Mouse (Mus musculus) ES-Bruce4 (cell line): ENCODE data around the gene Hspa12a. TPM values are rescaled to one million over a fixed set of nuclear protein-coding genes. Genes with fewer than 3 reads are reported as not detected.
A peak's percentile ranks its signal among the peaks of the same experiment; 100 is the strongest.

Experiments
- H3K27ac ChIP-seq: 2 replicates; pipeline ENCODE4 v1.5.1; 2012; ENCODE audit warnings: low read length, inconsistent platforms; ENCODE audit not compliant: insufficient read depth
- H3K27me3 ChIP-seq: 2 replicates; pipeline ENCODE4 v1.6.1; 2012; ENCODE audit warnings: mild to moderate bottlenecking, low read length, inconsistent platforms; ENCODE audit not compliant: control insufficient read depth, poor library complexity, insufficient read depth, severe bottlenecking
- H3K36me3 ChIP-seq: 2 replicates; pipeline ENCODE4 v1.6.1; 2012; ENCODE audit warnings: inconsistent platforms, mild to moderate bottlenecking, low read length, moderate library complexity; ENCODE audit not compliant: control insufficient read depth, poor library complexity, insufficient read depth, severe bottlenecking
- H3K4me1 ChIP-seq: one replicate; pipeline ENCODE4 v1.8.1; 2011; ENCODE audit warnings: low read length; ENCODE audit not compliant: control insufficient read depth, insufficient read depth
- H3K4me3 ChIP-seq: 2 replicates; pipeline ENCODE4 v1.5.1; 2011; ENCODE audit warnings: low read depth, mild to moderate bottlenecking, low read length
- H3K9ac ChIP-seq: 2 replicates; pipeline ENCODE4 v1.6.1; 2012; ENCODE audit warnings: low read depth, mild to moderate bottlenecking, inconsistent platforms; ENCODE audit not compliant: poor library complexity, severe bottlenecking
- H3K9me3 ChIP-seq: replicated peaks from 2 replicates; pipeline ENCODE4 v1.6.1; 2012; ENCODE audit warnings: mild to moderate bottlenecking, low read length, inconsistent platforms; ENCODE audit not compliant: control insufficient read depth, poor library complexity, insufficient read depth, severe bottlenecking
- CTCF ChIP-seq: IDR thresholded peaks from one replicate; pipeline ENCODE4 v1.8.1; 2011; ENCODE audit warnings: low read depth, low read length
- EP300 ChIP-seq: IDR thresholded peaks from 2 replicates; pipeline ENCODE4 v1.6.1; 2011; ENCODE audit warnings: low read depth, low read length; ENCODE audit not compliant: insufficient read depth
- POLR2A ChIP-seq: IDR thresholded peaks from one replicate; pipeline ENCODE4 v1.8.1; 2011; ENCODE audit warnings: low read length; ENCODE audit not compliant: insufficient read depth
- polyA plus RNA-seq: library from polyadenylated mRNA; stranded (reverse); fragments of >200 nt; gene quantifications from 2 replicates; pipeline ENCODE4 v1.2.4, GENCODE M21; 2011; ENCODE audit warnings: low read depth; ENCODE audit not compliant: missing spikeins, insufficient read depth, insufficient read length

Hspa12a gene
- polyA plus RNA-seq, 1 experiment = 6.8 TPM

DNA sequence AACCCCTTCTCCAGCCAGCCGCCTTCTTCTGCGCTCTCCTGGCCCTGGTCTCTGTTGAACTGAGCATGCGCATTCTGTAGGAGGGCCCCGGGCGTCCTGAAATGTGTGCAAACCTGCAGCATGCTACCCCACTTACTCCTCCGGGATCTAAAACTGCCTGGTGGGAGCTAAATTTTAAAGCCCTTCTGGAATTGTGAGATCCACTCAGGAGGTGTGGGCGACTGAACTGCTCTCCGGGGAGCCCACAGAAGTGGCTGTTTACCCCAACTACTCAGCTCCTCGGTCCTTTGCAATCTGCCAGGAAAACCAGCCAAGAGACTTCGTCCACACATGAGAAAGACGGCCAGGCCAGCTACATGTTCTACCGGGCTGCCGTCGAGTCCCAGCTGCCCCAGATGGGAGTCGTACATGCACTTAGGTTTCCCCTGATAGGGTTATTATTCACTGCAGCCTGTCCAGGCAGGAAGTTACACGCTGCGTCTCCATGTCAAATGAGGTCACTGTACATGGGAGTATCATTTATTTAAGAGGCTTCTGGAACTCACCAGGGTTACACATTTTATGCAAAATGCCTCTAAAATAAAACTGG lies 126.9 kb downstream of the Hspa12a start:
- no peaks in the 10 kb centered on the region for H3K27me3 ChIP-seq
- H3K36me3 ChIP-seq = no peaks in the 10 kb centered on the region
- H3K4me1 ChIP-seq = no peaks in the 10 kb centered on the region
- no peak overlapping the region for H3K4me3 ChIP-seq
- H3K27ac ChIP-seq = no peak overlapping the region
- TF ChIP-seq EP300 (no peak), CTCF (no peak), POLR2A (no peak)
- H3K9ac ChIP-seq = no peak overlapping the region
- no peaks in the 10 kb centered on the region for H3K9me3 ChIP-seq

DNA sequence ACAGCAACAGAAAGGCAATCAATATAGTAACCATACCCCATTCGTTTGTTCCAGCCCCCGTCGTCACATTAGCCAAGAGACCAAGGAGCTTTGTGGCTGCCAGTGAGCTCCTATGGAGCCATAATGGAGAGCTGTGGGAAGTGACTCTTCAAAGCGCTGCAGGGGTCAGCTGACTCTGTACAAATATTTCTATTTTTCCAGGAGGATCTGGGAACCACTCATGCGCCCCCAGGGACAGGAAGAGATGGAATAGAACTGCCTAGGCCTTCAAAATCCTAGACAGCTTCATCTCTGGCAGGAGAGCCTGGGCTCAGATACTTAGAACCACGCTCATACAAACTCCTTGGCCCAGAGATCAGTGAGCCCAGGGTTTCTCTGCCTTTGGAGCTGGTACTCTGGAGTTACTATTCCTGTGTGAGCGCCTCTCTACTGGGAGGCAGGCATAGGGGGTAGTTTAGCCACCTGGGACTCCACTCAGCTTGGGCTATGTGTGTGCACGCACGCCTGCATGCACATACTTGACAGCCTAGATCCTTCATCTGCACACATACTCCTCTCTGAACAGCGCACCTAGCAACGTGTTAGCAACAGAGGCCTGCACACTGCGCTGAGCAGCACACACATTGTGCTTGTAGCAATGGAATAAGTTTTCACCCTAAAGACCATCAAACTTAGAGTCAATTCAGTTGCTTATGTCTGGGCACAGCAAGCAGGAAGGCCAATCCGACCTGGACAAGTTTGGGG lies 128.1 kb downstream of the Hspa12a start:
- H3K4me3 ChIP-seq = no peak overlapping the region
- H3K9ac ChIP-seq = no peak overlapping the region
- H3K27ac ChIP-seq = no peak overlapping the region
- TF ChIP-seq POLR2A = no peak
- TF ChIP-seq EP300 = no peak
- no peak for TF ChIP-seq CTCF
- no peaks in the 10 kb centered on the region for H3K27me3 ChIP-seq
- no peaks in the 10 kb centered on the region for H3K36me3 ChIP-seq
- H3K9me3 ChIP-seq = no peaks in the 10 kb centered on the region
- no peaks in the 10 kb centered on the region for H3K4me1 ChIP-seq

DNA sequence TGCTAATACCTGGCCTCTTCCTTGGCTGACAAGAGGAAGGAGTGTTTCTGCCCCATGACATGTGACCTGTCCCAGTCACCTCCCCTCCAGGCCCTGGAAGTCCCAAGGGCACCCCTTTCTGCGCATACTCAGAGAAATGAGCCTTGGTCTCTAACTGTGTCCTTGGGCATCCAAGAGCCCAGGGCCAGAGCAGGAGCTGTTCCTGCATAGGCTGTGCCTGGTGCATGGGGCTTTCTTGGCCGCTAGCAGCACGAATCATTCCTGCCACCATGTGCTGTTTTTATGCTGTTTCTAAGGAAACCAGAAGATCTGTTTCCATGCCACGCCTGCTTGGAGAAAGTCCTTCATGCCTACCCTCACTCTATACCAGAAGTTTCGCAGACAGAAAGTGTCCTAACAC lies 132.9 kb downstream of the Hspa12a start:
- H3K27ac ChIP-seq = no peak overlapping the region
- TF ChIP-seq POLR2A (no peak), EP300 (no peak), CTCF (no peak)
- H3K4me3 ChIP-seq = no peak overlapping the region
- H3K9me3 ChIP-seq = no peaks in the 10 kb centered on the region
- no peaks in the 10 kb centered on the region for H3K4me1 ChIP-seq
- H3K27me3 ChIP-seq = no peaks in the 10 kb centered on the region
- no peak overlapping the region for H3K9ac ChIP-seq
- H3K36me3 ChIP-seq = no peaks in the 10 kb centered on the region

DNA sequence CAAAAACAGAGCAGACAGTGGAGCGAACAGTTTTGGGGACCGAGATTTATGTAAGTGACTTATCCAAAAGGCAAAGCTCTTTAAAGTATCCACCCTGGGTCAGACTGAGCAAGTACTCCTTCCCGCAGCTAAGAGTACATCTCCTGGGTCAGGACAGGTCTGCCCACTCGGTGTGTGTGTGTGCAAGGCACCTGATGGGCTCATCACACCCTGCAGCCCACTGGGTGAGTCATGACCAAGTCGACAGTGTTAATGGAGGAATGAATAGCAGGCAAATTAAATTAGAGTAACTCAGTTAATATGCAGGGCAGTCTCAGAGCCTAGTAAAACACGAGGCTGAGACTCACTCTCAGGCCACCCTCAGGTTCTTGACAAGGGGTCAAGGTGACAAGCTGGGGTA lies 134.6 kb downstream of the Hspa12a start:
- H3K4me1 ChIP-seq = no peaks in the 10 kb centered on the region
- no peaks in the 10 kb centered on the region for H3K27me3 ChIP-seq
- no peak overlapping the region for H3K4me3 ChIP-seq
- no peaks in the 10 kb centered on the region for H3K36me3 ChIP-seq
- H3K9ac ChIP-seq = no peak overlapping the region
- no peak overlapping the region for H3K27ac ChIP-seq
- no peak for TF ChIP-seq CTCF
- no peak for TF ChIP-seq POLR2A
- TF ChIP-seq EP300 = no peak
- no peaks in the 10 kb centered on the region for H3K9me3 ChIP-seq

DNA sequence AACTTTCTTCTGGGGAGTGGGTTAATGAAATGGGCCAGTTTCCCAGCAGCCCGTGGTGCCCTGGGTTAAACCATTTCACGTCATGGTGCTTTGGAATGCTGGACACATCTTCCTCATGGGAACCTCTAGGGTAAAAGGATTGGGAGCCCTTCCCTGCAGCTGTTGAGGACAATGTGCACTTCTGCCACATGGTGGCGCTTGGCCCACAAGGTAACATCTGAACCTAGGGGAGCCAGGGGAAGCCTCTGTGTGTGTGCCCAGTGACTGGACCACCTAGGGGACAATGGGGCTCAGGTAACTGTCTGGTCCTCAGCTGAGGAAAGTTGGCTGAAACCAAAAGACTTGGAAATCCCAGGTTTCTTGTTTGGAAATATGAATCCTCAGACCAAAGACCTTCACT lies 137.1 kb downstream of the Hspa12a start:
- peak; percentile 81 for TF ChIP-seq CTCF
- TF ChIP-seq POLR2A = no peak
- no peaks in the 10 kb centered on the region for H3K36me3 ChIP-seq
- H3K9me3 ChIP-seq = no peaks in the 10 kb centered on the region
- no peaks in the 10 kb centered on the region for H3K4me1 ChIP-seq
- no peak overlapping the region for H3K4me3 ChIP-seq
- H3K27me3 ChIP-seq = no peaks in the 10 kb centered on the region
- H3K27ac ChIP-seq = no peak overlapping the region
- no peak overlapping the region for H3K9ac ChIP-seq

DNA sequence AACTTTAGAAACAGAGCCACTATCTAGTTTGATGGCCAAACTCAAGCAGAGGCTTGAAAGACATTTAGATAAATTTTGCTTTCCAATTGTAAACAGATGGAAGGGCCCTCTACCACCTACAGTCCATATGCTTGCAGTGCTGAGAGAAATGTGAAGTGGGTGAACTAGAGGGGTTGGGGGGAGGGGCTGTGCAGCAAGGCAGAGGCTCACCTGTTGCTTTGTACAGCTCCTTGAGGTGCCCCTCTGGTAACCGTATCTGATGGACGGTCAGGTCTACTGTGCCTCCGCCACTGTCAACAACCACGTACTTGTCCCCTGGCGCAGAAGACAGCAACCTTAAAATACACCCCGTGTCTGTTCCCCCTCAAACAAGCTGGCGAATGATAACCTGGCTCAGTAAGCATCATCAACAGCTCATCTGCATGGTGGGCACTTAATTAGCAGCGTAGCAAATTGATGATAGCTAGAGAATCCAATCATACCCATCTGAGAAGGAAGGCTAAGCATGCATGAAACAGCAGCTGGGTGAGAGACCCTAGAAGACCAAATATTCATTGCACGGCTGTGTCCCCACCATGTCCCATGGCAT lies 138.2 kb downstream of the Hspa12a start:
- no peak overlapping the region for H3K9ac ChIP-seq
- no peak overlapping the region for H3K27ac ChIP-seq
- no peak overlapping the region for H3K4me3 ChIP-seq
- H3K4me1 ChIP-seq = no peaks in the 10 kb centered on the region
- TF ChIP-seq EP300 (no peak), CTCF (no peak), POLR2A (no peak)
- H3K9me3 ChIP-seq = no peaks in the 10 kb centered on the region
- H3K36me3 ChIP-seq = no peaks in the 10 kb centered on the region
- no peaks in the 10 kb centered on the region for H3K27me3 ChIP-seq
